Mouse (Mus musculus): ENCODE data around the gene Polrmt. TPM values are rescaled to one million over a fixed set of nuclear protein-coding genes. Genes with fewer than 3 reads are reported as not detected.

The Polrmt gene
- polyA plus RNA-seq, 1 experiment from 2014 or later: 34.9 TPM

GRCm38 (mm10) chr10:79709307-79709706, 37.1 kb downstream of the Polrmt start:
- Histone ChIP-seq H3K4me3 (ENCODE audit: low read depth, low read length) (no peak overlapping the region), H3K9me3 (ENCODE audit: control insufficient read depth, low read length) (no peaks in the 10 kb centered on the region), H3K36me3 (ENCODE audit: control insufficient read depth, insufficient read depth, low read length) (peaks cover 21% of the 10 kb centered on the region), H3K27ac (ENCODE audit: low read depth, low read length) (no peak overlapping the region), H3K4me1 (ENCODE audit: control insufficient read depth, insufficient read depth, low read length) (peaks cover 22% of the 10 kb centered on the region), H3K9ac (replicated peaks; ENCODE audit: low read depth, low read length) (no peak overlapping the region), H3K27me3 (ENCODE audit: control insufficient read depth, insufficient read depth, low read length) (no peaks in the 10 kb centered on the region), H3K4me2 (ENCODE audit: low read depth, low read length) (no peak overlapping the region)
- 88% methylated on average over 7 of the region's 7 CpGs for WGBS
- ATAC-seq (ENCODE audit: low read depth): no peak

DNA sequence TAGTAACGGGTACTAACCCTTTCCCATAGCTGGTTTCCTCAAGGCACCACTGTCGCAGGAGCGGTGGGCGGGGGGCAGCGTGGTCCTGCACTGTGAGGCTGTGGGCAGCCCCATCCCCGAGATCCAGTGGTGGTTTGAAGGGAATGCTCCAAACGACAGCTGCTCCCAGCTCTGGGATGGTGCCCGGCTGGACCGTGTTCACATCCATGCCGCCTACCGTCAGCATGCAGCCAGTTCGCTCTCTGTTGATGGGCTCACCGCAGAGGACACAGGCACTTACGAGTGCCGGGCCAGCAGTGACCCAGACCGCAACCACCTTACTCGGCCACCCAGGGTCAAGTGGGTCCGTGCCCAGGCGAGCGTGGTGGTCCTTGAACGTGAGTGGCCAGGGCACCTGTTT, 37.7 kb downstream of the Polrmt start:
- Histone ChIP-seq H3K27me3 (ENCODE audit: control insufficient read depth, insufficient read depth, low read length) (no peaks in the 10 kb centered on the region), H3K36me3 (ENCODE audit: control insufficient read depth, insufficient read depth, low read length) (peaks cover 21% of the 10 kb centered on the region), H3K4me3 (ENCODE audit: low read depth, low read length) (no peak overlapping the region), H3K9ac (replicated peaks; ENCODE audit: low read depth, low read length) (no peak overlapping the region), H3K27ac (ENCODE audit: low read depth, low read length) (no peak overlapping the region), H3K9me3 (ENCODE audit: control insufficient read depth, low read length) (no peaks in the 10 kb centered on the region), H3K4me2 (ENCODE audit: low read depth, low read length) (no peak overlapping the region), H3K4me1 (ENCODE audit: control insufficient read depth, insufficient read depth, low read length) (peaks cover 22% of the 10 kb centered on the region)
- WGBS: 94% methylated on average over 21 of the region's 21 CpGs
- no peak for ATAC-seq (ENCODE audit: low read depth)

GRCm38 (mm10) chr10:79707759-79708158, 38.6 kb downstream of the Polrmt start:
- Histone ChIP-seq H3K9ac (replicated peaks; ENCODE audit: low read depth, low read length) (no peak overlapping the region), H3K27ac (ENCODE audit: low read depth, low read length) (no peak overlapping the region), H3K9me3 (ENCODE audit: control insufficient read depth, low read length) (no peaks in the 10 kb centered on the region), H3K4me3 (ENCODE audit: low read depth, low read length) (no peak overlapping the region), H3K4me2 (ENCODE audit: low read depth, low read length) (no peak overlapping the region), H3K4me1 (ENCODE audit: control insufficient read depth, insufficient read depth, low read length) (peaks cover 22% of the 10 kb centered on the region), H3K36me3 (ENCODE audit: control insufficient read depth, insufficient read depth, low read length) (peaks cover 21% of the 10 kb centered on the region), H3K27me3 (ENCODE audit: control insufficient read depth, insufficient read depth, low read length) (no peaks in the 10 kb centered on the region)
- 79% methylated on average over 4 of the region's 4 CpGs for WGBS
- ATAC-seq (ENCODE audit: low read depth): no peak

DNA sequence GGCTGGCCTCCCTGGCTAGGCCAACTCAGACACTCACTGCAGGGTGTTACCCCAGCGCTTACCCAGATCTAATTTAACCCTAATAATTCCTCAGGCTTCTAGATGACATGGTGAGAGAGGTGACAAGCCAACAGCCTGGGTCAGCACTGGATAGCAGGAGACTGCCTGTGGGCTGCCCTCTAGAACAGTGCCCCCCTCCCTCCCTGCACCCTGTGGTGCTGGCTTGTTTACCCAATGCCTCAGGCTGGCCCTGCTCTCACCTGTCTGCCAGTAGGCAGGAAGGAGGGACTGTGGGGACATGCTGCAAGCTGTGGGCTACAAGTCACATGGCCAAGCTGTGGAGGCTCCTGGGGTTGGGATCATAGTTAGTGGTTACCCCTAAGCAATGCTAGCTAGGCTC, 39.2 kb downstream of the Polrmt start:
- Histone ChIP-seq H3K4me2 (ENCODE audit: low read depth, low read length) (0 out of 2 replicates have a peak overlapping the region, but pooled peaks have one; percentile 12), H3K27ac (ENCODE audit: low read depth, low read length) (no peak overlapping the region), H3K36me3 (ENCODE audit: control insufficient read depth, insufficient read depth, low read length) (peaks cover 21% of the 10 kb centered on the region), H3K4me1 (ENCODE audit: control insufficient read depth, insufficient read depth, low read length) (peaks cover 22% of the 10 kb centered on the region), H3K9ac (replicated peaks; ENCODE audit: low read depth, low read length) (no peak overlapping the region), H3K4me3 (ENCODE audit: low read depth, low read length) (no peak overlapping the region), H3K27me3 (ENCODE audit: control insufficient read depth, insufficient read depth, low read length) (no peaks in the 10 kb centered on the region), H3K9me3 (ENCODE audit: control insufficient read depth, low read length) (no peaks in the 10 kb centered on the region)
- no peak for ATAC-seq (ENCODE audit: low read depth)
- 52% methylated on average over 1 of the region's 1 CpGs for WGBS

- peaks cover 17% of the 10 kb centered on the region for H3K36me3 ChIP-seq (ENCODE audit: control insufficient read depth, insufficient read depth, low read length)
- H3K4me3 ChIP-seq (ENCODE audit: low read depth, low read length): no peak overlapping the region
- no peak overlapping the region for H3K27ac ChIP-seq (ENCODE audit: low read depth, low read length)
- no peaks in the 10 kb centered on the region for H3K27me3 ChIP-seq (ENCODE audit: control insufficient read depth, insufficient read depth, low read length)
- no peaks in the 10 kb centered on the region for H3K9me3 ChIP-seq (ENCODE audit: control insufficient read depth, low read length)
- ATAC-seq (ENCODE audit: low read depth): no peak
- peaks cover 22% of the 10 kb centered on the region for H3K4me1 ChIP-seq (ENCODE audit: control insufficient read depth, insufficient read depth, low read length)
- H3K4me2 ChIP-seq (ENCODE audit: low read depth, low read length): peak overlapping the region; percentile 89; the same call in 1 of the 2 replicates
- 87% methylated on average over 5 of the region's 5 CpGs for WGBS
- H3K9ac ChIP-seq (replicated peaks; ENCODE audit: low read depth, low read length): no peak overlapping the region; the same call in 1 of the 2 replicates
Measured at GRCm38 (mm10) chr10:79706406-79707094, 39.8 kb downstream of the Polrmt start.

- Histone ChIP-seq H3K4me3 (ENCODE audit: low read depth, low read length) (peak overlapping the region; percentile 67), H3K27me3 (ENCODE audit: control insufficient read depth, insufficient read depth, low read length) (no peaks in the 10 kb centered on the region), H3K9ac (replicated peaks; ENCODE audit: low read depth, low read length) (no peak overlapping the region), H3K4me1 (ENCODE audit: control insufficient read depth, insufficient read depth, low read length) (peaks cover 22% of the 10 kb centered on the region), H3K4me2 (ENCODE audit: low read depth, low read length) (peak overlapping the region; percentile 89), H3K27ac (ENCODE audit: low read depth, low read length) (no peak overlapping the region), H3K9me3 (ENCODE audit: control insufficient read depth, low read length) (no peaks in the 10 kb centered on the region), H3K36me3 (ENCODE audit: control insufficient read depth, insufficient read depth, low read length) (peaks cover 15% of the 10 kb centered on the region)
- ATAC-seq (ENCODE audit: low read depth): no peak
- 88% methylated on average over 5 of the region's 5 CpGs for WGBS
Measured at GRCm38 (mm10) chr10:79705951-79706350, 40.4 kb downstream of the Polrmt start.

- no peak overlapping the region for H3K27ac ChIP-seq (ENCODE audit: low read depth, low read length)
Measured at GRCm38 (mm10) chr10:79704970-79705360, 41.4 kb downstream of the Polrmt start.

DNA sequence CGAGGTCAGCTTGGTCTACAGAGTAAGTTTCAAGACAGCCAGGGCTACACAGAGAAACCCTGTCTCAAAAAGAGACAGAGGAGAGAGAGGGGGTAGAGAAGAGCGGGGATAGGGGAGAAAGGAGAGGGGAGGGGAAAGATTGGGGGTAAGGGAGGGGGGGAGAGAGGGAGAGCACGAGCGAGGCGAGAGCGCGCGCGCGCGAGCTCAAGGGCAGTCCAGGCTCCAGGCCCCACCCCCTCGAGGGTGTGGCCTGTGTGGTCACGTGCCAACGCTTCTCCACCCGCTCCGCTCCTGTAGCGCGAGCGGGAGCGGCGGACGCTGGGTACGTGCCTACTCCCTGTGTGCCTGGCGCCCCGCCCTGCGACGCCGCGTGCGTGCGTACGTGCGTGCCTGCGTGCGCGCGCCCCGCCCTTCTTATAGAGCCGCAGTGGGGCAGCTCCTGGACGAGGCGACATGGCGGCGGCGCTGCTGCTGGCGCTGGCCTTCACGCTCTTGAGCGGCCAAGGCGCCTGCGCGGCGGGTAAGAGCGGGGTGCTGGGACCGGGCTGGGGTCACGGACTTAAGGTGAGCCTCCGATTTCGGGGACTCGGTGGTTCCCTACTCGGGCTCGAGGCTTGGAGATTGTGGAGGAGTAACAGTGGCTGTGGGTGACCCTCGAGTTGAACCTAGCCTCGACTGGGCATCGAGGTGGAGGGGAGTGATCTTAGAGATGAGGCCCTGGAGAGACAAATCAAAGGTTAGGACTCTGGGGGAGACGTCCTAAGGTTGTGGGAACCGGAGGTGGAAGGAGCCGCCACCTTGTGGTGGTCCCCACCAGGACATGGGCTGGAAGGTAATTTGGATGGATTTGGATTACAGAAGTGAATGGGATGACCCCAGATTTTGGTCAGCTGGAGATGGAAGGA, 42.1 kb downstream of the Polrmt start, which contains the start of gene Bsg:
TSS of gene Bsg (plus strand) at position 427 of the 905 bp plus-strand sequence.
- Histone ChIP-seq H3K4me3 (ENCODE audit: low read depth, low read length) (peak within 1 kb of the TSS; percentile 67), H3K27me3 (ENCODE audit: control insufficient read depth, insufficient read depth, low read length) (no peaks in the 10 kb centered on the region), H3K36me3 (ENCODE audit: control insufficient read depth, insufficient read depth, low read length) (no peaks in the 10 kb centered on the region), H3K9ac (replicated peaks; ENCODE audit: low read depth, low read length) (peak within 1 kb of the TSS; percentile 87), H3K27ac (ENCODE audit: low read depth, low read length) (peak within 1 kb of the TSS; percentile 44), H3K4me2 (ENCODE audit: low read depth, low read length) (peak within 1 kb of the TSS; percentile 89), H3K9me3 (ENCODE audit: control insufficient read depth, low read length) (no peaks in the 10 kb centered on the region), H3K4me1 (ENCODE audit: control insufficient read depth, insufficient read depth, low read length) (peaks cover 22% of the 10 kb centered on the region)
- ATAC-seq (ENCODE audit: low read depth): peak; percentile 93
- under 1% methylated on average over 54 of the region's 65 CpGs for WGBS

More at GRCm38 (mm10) chr10:79704970-79705360, 41.4 kb downstream of the Polrmt start:
- WGBS: 7% methylated on average over 10 of the region's 10 CpGs
- no peaks in the 10 kb centered on the region for H3K9me3 ChIP-seq (ENCODE audit: control insufficient read depth, low read length)
- no peaks in the 10 kb centered on the region for H3K27me3 ChIP-seq (ENCODE audit: control insufficient read depth, insufficient read depth, low read length)
- peaks cover 5% of the 10 kb centered on the region; the same call in 1 of the 2 replicates for H3K36me3 ChIP-seq (ENCODE audit: control insufficient read depth, insufficient read depth, low read length)
- H3K9ac ChIP-seq (replicated peaks; ENCODE audit: low read depth, low read length): peak overlapping the region; percentile 87
- ATAC-seq (ENCODE audit: low read depth): no peak
- H3K4me3 ChIP-seq (ENCODE audit: low read depth, low read length): peak overlapping the region; percentile 67
- peak overlapping the region; percentile 89 for H3K4me2 ChIP-seq (ENCODE audit: low read depth, low read length)
- peaks cover 22% of the 10 kb centered on the region for H3K4me1 ChIP-seq (ENCODE audit: control insufficient read depth, insufficient read depth, low read length)

All from neural tube, embryonic 14.5 days (tissue).